Mouse (Mus musculus): ENCODE data around the gene Pdxp.
"Not testable (repeated sequence)": the region's sequence is repeated elsewhere in the genome, so short reads cannot be mapped to it uniquely, and the experiment has no call there.

Pdxp gene

DNA sequence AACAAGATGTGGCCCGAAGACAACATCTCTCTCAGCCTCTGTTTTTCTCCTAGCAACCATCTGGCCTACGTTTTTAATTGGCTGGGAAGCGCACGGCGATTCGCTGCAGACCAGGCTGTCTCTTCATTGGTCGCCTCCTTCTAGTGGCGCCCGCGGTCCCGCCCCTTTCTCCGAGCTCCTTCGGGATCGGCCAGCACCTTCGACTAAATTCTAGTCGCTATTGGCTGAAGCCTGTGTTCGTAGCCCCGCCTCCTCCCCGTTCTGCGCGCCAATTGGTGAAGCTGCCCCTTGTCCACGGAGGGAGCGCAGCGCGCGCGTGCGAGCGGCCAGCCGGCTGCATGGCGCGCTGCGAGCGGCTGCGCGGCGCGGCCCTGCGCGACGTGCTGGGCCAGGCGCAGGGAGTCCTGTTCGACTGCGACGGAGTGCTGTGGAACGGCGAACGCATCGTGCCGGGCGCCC is at the start of gene Pdxp:
Gene Pdxp, plus strand, starts transcription at position 288 of the 459 bp plus-strand sequence.
- peak; percentile 99 for DNase-seq

GRCm38 (mm10) chr15:78868398-78868797 is 45.3 kb upstream of the Pdxp start:
- no peak for DNase-seq

DNA sequence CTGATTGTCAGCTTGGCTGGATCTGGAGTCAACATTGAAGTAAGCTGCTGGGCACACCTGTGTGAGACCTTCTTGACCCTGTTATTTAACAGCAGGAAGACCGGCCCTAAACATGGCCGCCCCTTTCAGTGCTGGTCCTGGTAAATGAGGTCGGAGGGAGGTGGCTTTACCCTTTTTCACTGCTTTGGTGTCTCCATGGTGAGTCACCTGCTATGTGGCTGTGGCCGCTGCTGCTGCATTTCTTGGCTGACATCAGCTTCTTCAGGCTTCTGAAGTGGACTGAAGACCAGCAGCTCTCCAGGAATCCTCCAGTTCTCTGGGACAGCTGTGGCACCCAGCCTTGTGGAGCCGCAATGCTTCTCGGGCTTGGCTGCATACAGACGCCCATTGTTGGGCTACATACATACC is 44.9 kb upstream of the Pdxp start:
- no peak for DNase-seq

DNA sequence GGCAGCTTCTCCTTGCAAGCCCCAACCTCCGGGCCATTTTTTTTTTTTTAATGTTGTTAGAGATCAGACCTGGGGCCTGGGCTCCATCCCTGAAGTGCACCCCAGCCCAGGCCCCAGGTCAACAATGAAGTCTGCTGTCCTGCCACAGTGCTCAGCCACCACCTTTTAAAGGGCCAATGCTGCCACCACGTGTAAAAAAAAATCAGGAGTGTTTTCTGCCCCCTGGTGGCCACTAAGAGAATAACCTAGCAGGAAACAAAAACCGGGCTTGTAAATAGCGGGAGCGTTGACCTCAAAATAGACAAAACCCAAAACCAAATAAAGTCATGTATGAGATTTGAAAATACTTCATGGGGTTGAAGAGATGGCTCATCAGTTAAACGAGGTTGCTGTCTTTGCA is 43.9 kb upstream of the Pdxp start:
- peak; percentile 42 for DNase-seq

GRCm38 (mm10) chr15:78872021-78872608 is 41.6 kb upstream of the Pdxp start:
- no peak for DNase-seq

DNA sequence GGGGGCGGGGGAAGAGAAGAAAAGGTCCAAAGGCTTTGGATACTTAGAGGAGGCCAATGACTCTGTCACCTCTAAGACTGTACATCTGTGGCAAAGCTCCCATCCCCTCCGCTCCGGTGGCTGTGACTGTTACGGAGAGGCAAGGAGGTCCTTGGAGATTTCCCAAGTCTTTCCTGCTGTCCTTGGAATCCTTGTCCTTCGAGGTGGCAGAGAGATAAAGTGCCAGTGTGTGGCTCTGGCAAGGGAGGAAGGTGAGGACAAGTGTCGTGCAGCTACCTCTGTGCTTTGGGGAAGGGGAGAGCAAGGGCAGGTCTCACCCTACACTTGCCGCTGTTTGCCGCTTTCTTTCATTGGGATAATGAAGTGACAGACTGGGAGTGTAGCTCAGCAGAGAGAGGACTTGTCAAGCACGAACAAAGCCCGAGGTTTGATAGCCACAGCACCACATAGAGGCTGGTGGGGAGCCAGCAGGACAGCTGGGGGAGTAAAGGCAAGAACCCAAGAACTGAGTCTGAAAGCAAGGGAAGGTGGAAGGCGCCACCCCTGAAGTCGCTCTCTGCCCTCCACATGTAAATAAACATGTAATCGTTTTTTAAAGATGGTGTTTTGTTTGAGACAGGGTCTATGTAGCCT is 39.8 kb upstream of the Pdxp start:
- DNase-seq, result no peak

GRCm38 (mm10) chr15:78874989-78875388 is 38.7 kb upstream of the Pdxp start:
- DNase-seq, result no peak

GRCm38 (mm10) chr15:78875537-78875936 is 38.2 kb upstream of the Pdxp start:
- no peak for DNase-seq

DNA sequence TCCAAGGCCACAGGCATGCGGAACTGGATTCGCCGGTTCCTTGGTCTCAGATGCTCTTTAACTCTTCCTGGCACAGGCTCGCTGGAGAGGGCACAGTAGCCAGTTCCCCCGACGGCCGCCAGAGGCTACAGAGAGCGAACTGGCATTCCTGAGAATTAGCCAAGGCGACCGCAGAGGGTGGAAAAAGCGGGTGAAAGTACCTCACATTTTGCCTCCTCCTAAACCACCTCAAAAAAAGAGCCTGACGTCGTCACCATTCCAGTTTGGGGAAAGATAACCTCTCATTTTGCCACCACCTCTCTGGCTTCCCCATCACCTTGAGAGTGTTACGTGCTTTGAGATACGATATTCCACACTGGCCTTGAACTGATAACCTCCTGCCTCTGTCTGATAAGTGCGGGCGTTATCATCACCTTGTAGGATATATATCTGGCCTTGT is 37.4 kb upstream of the Pdxp start:
- peak; percentile 78 for DNase-seq

- peak; percentile 95 for DNase-seq
Observed at GRCm38 (mm10) chr15:78876991-78877809, 36.5 kb upstream of the Pdxp start, which contains the start of gene Gga1. TSS of gene Gga1 (plus strand) at chr15:78877190.

GRCm38 (mm10) chr15:78877810-78878390 is 35.8 kb upstream of the Pdxp start:
- DNase-seq, result no peak

DNA sequence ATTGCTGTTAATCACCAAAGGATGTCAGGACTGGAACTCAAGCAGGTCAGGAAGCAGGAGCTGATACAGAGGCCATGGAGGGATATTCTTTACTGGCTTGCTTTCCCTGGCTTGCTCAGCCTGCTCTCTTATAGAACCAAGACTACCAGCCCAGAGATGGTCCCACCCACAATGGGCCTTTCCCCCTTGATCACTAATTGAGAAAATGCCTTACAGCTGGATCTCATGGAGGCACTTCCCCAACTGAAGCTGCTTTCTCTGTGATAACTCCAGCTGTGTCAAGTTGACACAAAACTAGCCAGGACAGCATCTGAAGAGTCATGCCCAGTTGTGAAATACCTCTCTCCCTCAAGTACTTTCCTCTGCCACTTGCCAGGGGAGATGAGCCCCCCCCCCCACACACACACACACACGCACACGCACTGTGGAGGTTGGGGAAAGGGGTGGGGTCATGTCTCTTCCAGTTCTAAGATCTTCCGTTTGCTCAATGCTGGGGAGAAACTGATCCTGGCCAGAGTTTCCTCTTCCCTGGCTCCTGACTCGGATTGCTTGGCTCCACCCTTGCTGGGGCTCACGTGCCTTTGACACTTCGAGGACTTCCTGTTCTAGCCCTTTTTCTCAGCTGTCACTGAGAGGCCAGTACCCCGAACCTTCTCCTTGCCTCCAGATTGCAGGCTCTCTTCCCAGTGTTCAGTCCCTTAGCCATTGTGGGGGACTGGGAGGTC is 34.8 kb upstream of the Pdxp start:
- not testable (repeated sequence) for DNase-seq

- no peak for DNase-seq
Observed at GRCm38 (mm10) chr15:78880432-78880831, 33.3 kb upstream of the Pdxp start.

GRCm38 (mm10) chr15:78881828-78882227 is 31.9 kb upstream of the Pdxp start:
- DNase-seq, result no peak

DNA sequence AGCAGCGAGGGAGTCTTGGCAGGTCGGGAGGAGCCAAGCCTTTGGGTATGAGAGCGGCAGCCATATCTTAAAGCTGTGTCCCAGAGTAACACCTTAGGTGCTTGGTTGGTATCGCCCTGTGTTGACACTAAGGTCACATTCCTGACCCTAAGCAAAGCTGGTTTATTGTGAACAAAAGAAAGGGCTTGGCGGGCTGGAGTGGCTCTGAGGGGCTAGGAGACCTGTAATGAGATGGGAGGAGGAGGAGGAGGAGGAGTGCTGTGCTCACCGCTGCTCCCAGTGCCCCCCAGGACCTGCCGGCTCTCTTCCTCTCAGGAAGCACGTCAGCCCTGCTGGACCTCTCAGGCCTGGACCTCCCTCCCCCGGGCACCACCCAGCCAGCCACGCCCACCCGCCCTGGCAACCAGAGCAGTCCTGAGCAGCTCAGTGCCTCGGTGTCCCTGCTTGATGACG is 24.3 kb upstream of the Pdxp start:
- DNase-seq, result no peak

DNA sequence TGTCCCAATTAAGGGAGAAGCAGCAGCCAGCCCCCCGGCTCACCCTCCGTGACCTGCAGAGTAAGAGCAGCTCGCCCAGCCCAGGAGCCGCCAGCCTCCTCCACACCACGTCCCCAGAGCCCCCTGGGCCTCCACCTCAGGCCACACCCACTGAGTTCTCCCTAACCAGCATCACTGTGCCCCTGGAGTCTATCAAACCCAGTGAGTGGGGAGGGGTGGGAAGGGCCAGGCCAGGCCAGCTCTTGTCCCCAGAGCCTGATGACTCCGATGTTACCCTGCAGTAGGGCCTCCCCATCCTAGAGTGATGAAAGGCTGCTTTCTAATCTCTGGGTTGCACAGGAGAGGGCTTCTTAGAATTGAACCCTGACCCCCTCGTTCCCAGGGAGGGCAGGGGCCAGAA is 21.3 kb upstream of the Pdxp start:
- no peak for DNase-seq

GRCm38 (mm10) chr15:78894726-78895125 is 19.0 kb upstream of the Pdxp start:
- no peak for DNase-seq

- no peak for DNase-seq
Observed at GRCm38 (mm10) chr15:78895741-78896140, 18.0 kb upstream of the Pdxp start.

DNA sequence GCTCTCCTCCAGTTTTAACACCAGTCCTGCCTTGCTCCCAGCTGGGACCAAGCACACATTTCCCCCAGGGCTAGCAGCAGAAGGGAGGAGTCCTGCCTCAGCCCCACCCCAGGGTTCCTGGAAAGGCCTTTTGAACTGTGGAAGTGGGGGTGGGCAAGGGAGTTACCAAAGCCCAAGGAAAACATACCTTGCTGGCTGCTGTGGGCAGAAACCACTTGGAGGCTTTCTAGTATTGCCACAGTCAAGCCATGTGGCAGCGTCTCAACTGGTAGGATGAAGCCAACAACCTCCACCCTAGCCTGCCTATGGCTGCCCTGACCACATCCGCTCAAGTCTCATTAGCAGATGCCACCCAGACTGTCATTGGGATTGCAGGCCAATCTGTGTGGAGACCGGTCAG is 17.6 kb upstream of the Pdxp start:
- no peak for DNase-seq

DNA sequence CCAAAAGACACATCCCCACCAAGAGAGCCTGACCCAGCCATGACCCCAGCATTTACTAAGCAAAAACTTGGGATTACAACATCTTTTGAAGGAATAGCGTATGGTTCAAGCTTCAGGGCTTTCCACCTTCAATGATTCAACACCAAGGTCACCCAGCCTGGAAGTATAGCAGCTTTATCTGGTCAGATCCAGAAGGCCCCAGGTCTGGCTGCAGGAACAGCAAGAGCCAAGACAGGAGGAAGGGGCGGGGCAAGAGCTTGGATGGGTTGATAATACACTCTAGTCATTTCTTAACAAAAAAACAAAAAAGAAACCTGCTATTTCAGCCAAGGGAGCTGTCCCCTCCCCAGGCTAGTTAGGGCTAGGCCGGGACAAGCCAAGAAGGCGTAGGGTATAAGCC is 16.2 kb upstream of the Pdxp start:
- no peak for DNase-seq

DNA sequence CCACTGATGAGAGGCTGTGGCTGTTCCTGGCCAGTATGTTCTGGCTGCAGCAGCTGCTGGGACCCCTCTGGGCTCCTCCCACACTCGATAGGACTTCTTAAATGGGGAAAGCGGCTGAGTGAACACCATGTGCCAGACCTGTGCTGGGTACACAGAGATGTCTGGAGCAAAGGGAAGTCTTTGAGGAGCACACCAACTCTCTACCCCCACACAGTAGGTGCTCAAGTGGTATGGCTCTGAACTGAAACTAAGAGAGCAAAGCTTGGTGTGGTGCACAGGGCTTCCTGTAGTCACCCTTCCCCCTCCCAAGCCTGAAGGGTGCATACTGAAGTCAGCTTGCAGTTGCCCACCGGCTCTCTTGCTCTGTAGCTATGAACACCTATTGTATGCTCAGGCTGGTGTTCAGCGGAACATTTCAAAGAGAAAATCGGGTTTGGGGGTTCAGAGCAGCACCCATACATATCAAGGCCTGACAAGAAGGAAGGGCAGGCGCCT is 15.2 kb upstream of the Pdxp start:
- no peak for DNase-seq

GRCm38 (mm10) chr15:78899409-78899739 is 14.3 kb upstream of the Pdxp start, which contains the start of gene Gm49510:
TSS of gene Gm49510 (plus strand) at chr15:78899667.
- no peak for DNase-seq
